Mouse (Mus musculus) 3134 (cell line): ENCODE data around the gene Junb.

Source experiments
- DNase-seq: peaks from one replicate; pipeline ENCODE4 v3.0.0-alpha.2; 2011; ENCODE audit warnings: low spot score; ENCODE audit not compliant: insufficient read length; ENCODE audit errors: extremely low read depth

Gene Junb

DNA sequence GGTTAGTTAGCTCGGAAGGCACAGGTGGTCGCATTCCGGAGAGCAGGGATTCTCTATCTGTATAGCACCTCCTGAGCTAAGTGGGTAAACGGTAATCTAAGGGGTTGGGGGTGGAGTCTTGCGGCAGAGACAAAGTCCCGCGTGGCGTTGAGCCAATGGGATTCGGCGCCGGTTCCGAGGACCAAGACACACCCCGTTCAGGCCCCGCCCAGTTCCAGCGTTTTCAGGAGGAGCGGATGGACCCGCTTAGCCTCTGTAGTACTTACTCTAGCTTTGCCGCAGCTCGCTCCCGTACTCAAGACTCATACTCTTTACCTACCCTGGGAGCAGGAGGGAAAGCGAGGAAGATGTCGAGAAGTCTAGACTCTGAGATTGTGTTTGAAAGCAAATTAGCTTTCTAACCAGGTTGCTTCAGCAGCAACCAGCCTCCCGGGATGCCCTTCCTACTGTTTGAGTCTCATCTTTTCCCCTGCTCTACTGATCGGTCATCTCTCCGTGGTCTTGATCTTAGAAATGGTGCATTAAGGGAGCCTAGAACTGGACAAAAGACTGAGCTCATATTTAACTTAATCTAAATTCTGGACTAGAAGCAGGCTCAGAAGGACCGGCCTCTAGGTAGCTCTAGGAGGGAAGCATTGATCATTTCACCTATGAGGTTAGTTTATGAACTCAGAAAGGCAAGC, 33.9 kb downstream of the Junb start:
- no peak for DNase-seq

DNA sequence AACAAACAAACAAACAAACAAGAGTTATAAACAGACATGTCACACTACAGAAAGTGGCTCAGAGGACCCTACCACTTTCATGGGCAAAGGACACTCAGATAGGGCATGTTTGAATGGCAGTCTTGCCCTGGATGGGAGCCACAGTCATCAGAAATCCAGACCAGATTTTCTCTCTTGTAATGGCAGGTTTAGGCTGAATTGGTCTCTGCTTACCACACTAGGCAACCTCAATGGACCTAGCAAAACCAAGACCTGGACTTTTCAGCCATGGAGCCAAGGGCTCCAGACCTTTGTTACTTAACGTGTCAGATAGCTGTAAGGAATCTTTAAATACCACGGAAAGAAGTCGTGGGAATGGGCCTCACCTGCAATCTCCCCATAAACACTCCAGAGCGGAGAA, 34.8 kb downstream of the Junb start:
- no peak for DNase-seq

DNA sequence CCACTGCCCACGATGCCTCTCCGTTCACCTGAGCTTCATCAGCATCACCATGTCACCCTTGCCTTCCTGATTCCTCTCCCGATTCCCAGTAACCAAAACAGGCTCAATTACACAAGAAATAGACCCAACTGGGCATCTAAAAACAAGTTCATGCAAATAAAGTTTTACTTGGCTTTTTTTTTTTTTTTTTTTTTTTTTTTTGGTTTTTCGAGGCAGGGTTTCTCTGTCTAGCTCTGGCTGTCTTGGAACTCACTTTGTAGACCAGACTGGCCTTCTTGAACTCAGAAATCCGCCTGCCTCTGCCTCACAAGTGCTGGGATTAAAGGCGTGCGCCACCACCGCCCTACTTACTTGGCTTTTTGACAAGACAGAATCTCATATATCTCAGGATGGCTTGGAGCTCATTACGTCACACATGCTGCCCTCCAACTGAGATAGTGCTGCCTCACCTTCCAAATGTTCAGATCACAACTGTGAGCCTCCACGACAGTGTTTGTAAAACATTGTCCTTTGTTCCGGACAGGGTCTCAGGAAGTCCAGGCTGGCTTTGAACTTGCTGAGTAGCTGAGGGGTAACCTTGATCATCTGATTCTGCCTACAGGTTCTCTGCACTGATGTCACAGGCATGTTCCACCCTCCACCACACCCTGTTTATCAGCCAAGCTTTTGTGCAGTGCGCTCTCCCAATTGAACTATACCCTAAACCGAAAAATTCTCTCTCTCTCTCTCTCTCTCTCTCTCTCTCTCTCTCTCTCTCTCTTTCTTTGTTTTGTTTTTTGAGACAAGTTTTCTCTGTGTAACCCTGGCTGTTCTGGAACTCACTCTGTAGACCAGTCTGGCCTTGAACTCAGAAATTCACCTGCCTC, 40.7 kb downstream of the Junb start:
- DNase-seq = no peak

DNA sequence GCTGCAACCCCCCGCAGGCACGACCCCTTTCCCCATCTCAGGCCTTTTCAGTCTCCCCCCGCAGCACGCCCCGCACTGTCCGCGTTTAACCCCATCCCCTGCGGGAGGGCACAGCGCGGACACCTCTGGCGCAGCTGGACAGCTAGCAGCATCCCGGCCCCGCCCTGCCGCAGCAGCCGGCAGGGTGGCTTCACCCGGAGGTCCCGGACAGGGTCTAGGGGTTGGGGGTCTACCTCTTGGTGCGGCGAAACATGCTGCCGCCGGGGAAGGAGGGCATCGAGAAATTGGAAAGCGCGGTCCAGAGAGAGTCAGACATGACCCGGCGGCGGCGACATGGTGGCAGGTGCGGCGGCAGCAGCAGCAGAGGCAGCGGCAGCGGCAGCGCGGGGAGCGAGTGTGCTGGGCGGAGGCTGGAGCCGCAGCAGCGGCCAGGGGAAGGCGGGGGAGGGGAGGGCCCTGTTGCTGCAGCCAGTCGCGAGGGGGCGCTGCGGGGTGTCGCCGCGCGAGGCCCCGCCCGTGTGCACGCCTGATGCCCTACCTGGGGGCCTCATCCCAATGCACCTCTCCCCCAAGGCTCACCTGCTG, 41.5 kb downstream of the Junb start, which contains the start of gene Mast1:
TSS of gene Mast1 (minus strand) at position 398 of the 585 bp plus-strand sequence.
- DNase-seq = no peak

DNA sequence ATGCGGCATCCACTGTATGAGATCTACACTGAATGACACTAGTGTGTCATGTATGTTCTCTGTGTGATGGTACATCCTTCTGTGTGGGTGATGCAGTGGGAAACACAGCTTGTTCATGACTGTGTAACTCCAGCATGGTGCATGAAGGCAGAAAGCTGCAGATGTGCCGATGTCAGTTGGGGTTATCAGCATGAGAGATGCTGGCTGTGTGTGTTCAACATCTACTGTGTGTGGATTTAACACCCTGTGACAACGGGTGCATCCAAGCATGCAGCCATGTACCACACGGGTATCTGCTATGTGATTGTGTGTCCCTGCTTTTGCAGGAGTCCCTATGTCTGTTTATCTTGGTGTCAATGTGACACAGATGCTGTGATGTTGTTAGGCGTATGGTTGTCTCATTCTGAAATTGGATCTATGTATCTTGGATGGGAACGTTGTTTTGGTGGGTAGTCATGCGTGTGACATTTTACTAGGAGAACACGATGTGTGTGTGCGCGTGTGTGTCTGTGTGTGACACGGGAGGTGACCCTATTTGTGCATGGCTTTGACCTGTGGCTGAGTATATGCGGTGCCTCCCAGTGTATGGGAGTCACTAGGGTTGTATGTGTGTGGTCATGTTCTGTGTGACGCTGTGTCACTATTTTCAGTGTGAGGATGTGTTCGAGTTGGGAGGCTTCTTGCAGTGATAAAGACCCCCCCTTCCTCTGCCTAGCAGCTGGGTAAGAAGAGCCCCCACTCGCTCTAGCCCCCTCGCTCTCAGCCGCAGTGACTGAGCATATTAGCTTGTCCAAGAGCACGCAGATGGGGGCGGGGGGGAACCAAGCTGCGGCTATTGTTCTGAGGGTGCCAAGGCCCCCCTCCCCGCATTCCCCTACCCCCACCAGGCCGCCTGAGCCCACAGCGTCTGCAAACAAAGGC, 42.2 kb downstream of the Junb start:
- DNase-seq = no peak

DNA sequence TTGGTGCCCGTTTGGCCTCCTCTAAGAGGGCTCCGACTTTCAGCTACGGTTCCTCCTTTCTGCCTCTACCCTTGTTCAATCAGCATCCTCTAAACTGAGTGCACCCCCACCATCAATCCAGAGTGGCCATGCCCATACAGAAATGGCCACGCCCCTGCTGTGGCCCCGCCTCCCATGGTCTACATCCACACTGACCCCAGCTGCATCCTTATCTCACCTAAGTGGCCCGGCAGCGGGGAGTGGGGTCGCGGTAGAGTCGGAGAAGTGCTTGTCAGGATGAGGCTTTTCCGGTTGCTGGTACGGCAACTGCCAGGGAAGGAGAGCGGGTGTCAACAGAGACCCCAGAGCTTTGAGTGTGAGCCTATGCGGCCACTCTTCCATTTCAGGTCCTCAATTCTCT, 43.0 kb downstream of the Junb start:
- no peak for DNase-seq

DNA sequence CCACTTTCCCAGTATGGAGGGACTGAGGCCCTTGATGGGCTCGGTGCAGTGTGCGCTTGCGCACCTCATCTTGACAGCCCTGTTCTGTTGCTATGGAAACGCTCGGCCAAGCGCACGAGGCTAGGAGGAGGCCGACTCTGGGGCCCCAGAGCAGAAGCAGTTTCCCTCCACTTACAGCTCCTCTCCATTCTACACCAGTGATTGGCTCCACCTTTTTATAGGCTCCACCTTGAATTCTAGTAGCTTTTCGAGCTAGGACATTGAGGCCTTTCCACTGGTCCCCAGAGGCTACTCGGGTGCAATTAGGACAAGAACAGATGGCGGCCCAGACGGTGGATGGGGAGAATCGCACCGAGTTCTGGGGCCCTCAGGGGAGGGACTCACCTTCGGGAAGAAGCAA, 43.7 kb downstream of the Junb start:
- no peak for DNase-seq

DNA sequence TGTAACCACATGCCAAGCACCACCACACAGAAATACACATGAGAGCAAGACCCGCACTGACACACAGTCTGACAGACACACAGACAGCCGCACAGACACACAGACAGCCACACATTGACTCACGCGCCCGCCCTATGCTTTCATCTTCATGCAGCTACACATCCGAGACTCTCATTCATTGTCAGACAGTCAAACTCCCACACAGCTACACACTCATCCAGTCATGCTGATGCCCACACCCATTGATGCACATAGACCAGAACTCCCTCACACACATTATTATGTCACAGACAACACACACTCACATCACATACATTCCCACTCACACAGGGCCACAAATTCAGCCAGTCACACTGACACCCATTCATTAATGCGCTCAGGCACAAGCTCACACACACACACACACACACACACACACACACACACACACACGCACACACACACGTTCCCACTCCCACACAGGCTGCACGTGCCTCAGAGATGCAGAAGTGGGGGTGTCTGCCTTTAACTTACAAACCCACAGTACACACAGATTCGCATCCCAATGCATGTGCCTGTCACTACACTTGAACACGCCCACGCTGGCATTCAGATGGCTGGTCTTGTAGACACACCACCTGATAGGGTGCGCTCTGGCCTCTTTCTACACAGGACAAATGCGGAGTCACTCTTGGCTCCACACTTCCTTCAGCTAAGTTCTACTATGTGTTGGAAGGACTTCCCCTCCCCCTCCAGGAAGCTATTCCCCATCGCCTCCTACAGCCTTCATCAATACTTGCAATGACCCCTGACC, 44.6 kb downstream of the Junb start:
- no peak for DNase-seq

DNA sequence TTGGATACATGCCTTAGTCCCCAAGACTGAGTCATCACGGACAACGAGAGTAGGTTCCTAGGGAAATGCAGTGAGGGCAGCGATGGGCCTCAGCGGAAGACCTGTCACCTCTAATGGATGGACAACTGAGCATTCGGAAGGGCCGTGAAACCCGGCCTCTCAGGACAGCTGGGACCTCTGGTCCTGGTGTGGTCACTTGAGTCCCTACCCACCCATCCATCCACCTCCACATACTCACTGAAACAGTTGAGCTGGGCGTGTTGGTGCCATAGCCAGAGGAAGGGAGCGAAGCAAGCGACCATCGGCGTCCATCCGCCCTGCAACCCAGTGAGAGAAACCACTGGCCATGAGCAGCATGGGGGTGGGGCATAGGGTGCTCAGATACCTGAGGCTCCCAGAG, 47.9 kb downstream of the Junb start:
- no peak for DNase-seq

DNA sequence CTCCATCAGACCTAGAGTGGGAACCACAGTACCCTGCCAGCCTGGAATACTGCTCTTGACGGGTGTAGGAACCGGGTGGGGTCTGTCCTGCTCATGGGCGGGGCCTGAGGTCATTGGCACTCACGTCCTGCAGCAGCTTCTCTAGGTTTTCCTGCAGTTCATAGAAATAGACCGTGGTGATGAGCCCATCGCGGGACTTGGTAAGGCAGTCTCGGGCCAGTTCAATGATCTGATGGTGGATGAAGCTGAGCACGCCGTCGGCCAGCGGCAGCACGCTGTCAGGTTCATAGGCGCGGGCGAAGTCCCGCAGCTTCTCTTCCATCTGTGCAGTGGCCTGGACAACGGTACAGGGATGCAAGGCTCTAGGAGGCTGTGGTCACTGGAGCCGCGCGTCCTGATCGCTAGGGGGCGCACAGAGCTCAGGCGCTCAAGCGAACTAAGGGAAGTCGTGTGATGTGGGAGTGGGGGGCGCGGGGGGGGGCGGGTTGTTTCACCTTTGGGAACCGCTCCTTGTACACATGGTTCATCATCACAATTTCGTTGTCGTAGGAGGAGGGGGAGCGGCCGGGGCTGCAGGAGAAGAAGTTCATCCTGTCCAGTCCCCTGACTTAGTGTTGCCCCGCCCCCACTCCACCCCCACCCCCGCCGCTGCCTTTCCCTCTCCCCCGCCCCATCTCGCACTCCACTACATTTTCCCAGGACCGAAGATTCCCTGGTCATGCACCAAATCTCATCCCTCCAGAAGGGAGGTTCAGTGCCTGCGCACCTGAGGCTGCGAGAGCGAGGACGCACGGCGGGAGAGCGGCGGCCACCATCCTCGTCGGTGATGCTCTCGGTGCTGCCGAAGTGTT, 49.8 kb downstream of the Junb start:
- DNase-seq = peak; percentile 56

DNA sequence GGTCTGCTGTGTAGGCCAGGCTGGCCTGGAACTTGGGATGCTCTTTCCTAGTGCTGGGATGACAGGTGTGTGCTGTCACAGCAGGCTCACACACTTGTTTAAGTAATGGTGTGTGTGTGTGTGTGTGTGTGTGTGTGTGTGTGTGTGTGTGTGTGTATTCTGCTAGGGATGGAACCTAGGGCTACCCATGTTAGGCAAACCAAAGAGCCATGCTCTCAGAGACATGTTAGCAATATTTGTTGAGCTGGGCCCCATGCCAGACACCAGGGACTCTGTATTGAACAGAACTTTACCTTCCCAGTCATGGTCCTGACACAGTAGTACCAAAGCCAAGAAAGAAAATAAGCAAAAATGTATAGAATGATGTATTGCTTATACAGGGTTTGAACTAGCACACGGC, 51.0 kb downstream of the Junb start:
- DNase-seq = no peak

DNA sequence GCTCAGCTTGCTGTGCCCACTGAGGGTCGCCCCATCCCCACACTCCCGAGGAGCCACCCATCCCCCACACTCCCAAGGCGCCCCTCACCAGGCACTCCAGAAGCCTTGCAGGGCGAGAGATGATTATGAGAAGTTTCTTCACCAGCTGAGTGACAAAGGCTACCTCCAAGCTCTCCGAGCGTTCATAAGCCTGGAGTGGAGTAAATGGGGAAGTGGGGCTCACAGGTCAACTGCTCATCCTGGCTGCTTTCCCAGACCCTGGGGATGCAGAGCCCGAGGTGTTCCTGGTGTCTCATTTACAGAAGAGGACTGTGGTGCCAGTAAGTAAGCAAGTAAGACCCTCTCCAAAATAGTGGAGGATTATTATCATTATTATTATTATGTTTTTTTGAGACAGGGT, 53.0 kb downstream of the Junb start:
- DNase-seq = no peak
